Mouse (Mus musculus) adrenal gland, adult 8-10 months (tissue): ENCODE measurements around the gene Cpn2. TPM values are rescaled to one million over a fixed set of nuclear protein-coding genes. Genes with fewer than 3 reads are reported as not detected.

Source experiments
- DNase-seq: peaks from one replicate; pipeline ENCODE4 v3.0.0; 2022
- total RNA-seq, 4 experiments: library from RNA; stranded (reverse); gene quantifications; 2 replicates each; pipeline ENCODE4 v1.2.4; 2022

The Cpn2 gene
- total RNA-seq, 4 experiments from 2014 or later, result 0.12 to 0.91 (median 0.74) TPM

DNA sequence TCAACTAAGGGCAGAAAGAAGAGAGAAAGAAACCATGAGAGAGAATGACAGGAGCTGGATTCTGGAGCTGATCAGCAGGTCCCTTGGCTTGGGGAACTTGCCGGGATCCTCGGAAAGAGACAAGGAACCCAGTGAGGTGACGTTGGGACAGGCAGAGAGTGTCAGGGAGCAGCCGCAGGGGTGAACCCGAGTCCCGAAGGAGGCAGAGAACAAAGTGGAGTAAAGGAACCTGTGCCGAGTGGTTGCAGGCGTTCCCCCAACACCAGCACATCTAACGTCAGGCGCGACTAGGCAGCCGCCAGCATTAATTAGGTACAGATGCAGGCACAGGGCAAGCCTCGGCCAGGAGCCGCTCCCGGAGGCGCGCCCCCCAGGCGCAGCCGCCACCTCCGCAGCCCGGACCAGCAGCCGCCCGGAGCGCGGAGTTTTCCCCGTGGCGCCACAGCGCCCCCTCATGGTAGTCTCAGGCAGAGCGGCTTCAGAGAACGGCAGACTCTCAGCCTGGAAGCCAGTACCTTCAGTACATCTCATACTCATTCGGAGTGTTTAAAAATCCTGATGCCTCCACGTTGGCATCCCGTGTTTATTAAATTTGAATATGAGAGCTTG is 31.1 kb downstream of the Cpn2 start:
- peak; percentile 61 for DNase-seq

DNA sequence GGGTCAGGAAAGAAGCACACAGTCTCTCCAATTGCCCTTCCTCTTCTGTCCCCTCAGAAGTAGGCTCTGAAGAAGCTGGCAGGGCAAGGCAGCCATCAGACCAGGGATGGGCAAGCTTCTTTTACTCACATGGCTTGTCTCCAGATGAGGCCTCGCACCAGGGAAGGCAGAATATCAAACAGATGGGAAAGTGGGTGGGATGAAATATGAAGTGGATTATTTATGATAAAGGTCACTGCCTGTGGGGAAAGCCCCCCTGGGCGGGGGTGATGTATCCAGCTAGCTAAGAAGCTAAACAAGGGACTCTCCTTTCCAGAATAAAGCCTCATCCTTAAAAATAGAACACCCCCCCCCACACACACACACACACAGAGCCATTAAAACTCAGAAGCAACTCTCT is 31.7 kb downstream of the Cpn2 start:
- DNase-seq, result no peak

DNA sequence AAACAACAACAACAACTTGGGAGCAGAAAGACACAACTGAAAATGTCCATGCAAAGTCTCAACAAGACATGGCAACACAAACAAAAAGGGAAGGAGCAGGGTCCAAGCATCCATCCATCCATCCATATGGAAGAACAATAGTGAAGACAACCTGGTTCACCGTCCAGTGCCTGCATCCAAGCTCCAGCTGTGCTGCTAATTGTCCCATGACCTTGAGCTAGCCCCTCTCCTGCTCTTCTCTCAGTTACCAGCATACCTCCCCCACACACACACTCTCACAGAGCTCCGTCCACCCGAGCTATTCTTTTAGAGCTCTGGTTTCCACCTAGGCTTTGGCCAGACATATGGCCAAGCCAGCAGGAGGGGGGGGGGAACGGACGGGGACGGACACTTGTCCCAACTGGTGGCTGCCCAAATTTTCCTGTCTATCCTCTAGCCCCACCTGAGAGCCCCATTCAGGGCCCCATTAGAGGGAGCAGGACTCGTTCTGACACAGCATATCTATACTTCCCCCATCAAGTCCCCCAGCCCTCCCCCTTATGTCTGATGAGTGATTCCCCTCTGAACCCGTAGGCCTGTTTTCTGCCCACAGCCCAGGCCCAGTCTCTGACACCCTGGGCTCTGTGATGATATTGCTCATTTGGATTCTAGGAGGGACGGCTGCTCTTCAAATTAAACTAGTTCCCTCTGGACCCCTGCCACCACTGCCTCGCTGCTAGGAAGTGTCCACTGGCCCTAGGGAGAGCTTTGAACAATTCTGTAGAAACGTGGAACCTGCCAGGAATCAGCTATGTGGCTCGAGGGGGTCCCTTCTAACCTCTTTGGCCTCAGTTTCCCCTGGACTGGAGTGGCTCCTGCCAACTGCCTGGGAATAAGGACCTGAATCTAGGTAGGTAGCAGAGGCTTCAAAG is 32.4 kb downstream of the Cpn2 start:
- no peak for DNase-seq

DNA sequence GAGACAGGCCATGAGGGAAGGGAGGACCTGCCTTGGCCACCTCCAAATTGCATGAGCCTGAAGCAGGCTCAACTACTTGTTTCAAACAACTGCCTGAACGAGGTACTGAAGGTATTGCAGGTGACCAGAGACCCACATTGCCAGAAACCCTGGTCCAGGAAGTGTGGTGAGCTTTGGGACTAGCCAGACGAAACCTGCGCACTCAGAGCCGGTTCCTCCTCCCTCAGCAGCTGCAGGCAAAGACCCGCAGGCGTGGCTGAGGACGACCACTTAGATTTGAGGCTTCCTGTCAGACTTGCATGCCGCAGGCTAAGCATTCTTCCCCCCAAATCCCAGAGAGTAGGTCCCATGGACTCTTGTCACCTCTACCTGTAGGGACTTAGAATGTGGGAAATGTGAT is 33.2 kb downstream of the Cpn2 start:
- DNase-seq, result no peak

DNA sequence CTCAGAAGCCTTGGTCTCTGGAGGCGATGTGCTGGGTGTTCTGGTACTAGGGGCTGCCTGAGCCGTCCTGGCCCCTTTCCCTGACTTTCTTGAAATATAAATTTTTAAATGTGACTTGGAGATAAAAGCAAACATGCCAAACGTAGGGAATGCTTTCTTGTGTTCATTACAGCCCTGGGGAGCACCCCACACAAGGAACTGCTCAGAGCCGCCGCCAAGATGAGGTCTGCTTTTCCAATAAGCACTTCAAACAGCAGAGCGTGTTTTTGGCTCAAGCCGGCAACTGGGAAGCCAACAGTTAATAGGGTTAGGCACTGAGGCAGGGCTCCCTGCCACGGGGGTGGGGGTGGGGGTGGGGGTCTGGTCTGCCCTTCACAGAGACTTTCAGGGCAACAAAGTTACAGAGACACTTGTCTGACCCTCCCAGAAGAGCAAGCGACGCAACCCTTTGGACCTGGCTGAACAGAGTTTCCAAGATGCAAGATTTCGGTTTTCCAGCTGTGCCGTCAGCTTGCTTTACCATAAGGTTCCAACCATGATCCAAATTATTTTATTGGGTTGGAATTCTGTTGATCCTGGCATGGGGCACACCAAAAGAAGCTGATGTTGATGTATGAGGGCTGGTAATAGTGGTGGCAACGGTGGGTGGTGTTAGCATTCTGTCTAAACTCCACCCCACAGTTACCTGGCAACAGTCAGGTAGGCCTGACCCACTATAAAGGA is 35.3 kb downstream of the Cpn2 start:
- DNase-seq, result no peak

DNA sequence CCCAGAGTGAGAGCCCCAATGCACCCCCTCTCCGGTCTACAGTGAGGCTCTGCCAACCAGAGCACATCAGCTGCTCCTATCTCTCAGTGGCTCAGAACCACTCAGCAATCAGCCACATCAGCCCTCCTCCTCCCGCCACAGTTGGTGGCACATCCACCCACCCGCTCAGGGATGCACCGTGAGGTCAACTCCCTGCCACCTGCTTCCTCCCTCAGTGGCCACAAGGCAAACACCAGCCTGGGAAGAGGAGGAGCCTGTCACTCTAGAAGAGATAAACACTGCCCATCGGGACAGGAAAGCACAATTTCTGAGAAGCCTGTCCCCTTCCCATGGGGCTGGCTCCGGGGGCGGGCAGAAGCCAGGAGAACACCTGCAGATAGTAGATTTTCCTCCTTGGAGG is 39.9 kb downstream of the Cpn2 start:
- DNase-seq, result no peak

DNA sequence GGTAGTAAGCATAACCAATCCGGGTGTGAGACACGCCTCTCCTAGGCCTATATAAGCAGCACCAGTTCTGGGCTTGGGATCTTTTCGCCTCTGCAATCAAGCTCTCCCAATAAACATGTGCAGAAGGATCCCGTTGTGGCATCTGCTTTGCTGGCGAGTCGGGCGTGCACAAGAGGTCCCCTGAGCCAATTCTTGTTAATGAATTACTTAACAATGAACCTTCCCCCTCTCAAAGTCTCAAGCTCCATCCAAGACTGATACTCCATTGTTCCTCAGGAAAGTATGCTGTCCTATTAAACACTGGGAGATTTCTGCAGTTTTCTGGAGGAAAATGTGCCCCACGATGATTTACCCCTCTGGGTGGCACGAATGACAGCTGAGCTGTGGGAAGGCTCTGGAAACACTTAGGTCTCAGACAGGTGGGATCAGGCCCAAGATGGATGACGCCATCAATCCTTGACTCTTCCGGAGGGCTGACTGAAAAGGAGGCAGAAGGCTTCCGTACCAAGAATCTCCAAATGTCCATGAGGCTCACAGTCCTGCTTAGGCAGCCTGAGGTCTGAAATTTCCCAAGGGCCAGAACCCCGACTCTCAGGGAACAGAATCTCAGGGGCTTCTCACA is 46.0 kb downstream of the Cpn2 start:
- DNase-seq, result no peak

DNA sequence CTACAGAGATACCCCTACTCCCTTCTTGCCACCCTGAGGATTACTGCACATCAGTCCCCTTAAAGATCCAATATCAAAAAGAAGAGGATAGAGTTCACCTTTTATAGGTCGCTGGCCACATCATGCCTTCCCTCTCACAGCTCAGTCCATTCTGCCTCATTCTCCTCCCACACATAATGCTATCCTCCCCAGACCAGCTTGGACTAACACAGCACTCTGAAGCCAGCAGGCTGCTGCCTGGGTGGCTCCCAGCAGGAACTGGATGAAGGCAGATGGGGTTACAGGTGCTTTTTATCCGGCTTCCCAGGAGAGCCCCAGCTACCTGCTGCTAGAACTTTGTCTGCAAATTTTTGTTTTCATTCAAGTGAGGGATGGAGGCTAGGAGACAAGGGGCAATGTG is 51.5 kb downstream of the Cpn2 start:
- no peak for DNase-seq

DNA sequence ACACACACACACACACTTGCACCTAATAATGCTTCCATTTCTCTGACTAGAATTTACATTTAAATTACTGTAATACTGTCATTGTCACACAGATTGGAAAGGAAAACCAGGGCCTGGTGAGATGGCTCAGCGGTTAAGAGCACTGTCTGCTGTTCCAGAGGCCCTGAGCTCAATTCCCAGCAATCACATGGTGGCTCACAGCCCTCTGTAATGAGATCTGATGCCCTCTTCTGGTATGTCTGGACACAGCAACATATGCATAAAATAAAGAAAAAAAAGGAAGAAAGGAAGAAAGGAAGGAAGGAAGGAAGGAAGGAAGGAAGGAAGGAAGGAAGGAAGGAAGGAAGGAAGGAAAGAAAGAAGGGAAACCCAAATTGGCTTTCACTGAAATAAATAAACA is 53.7 kb downstream of the Cpn2 start:
- no peak for DNase-seq

DNA sequence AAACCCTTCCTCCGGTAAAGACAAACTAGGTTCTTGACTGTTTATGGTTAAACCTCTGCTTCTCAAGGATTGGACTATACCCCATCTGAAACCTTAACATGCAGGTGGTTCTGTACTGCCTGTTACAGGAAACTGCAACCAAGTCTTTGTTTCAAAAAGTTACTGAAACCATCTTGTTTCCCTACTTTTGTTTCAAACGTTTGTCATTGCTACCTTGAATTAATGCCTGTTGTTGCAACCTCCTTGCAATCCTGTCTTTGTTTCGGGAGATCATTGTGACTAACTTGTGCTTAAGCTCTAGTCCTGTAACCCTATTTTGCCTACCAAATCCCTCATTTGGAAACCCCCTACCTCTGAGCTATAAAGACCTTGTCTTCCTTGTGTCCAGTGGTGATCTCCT is 55.3 kb downstream of the Cpn2 start:
- DNase-seq, result no peak

DNA sequence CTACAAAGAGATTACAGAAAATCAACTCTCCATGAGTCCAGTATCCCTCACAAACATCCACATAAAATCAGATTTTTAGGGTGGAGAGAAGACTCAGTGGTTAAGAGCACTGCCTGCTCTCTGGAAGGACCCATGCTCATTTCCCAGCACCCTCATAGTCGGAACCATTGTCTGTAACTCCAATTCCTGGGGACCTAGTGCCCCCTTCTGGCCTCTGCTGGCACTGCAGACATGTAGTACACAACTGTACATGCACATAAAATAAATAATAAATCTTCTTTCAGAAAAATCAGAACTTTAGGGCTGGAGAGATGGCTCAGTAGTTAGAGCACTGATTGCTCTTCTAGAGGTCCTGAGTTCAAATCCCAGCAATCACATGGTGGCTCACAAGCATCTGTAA is 58.0 kb downstream of the Cpn2 start:
- no peak for DNase-seq

DNA sequence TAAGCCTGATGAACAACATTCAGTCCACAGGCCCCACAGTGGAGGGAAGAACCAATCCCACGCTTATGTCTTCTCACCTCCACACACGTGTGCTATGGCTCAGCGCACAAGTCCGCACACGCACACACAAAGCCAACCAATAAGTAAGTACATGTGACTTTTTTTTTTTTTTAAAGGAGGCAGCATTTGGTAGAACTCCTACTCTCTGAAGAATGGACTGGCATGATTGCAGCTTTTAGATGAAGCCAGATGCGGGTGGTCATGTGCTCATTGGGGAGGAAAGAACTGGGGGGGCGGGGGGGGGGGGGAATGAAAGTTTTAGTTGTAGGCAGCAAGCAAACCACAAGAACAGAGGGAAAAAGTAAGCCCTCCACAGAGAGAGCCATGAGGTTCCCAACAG is 59.3 kb downstream of the Cpn2 start:
- DNase-seq, result no peak

DNA sequence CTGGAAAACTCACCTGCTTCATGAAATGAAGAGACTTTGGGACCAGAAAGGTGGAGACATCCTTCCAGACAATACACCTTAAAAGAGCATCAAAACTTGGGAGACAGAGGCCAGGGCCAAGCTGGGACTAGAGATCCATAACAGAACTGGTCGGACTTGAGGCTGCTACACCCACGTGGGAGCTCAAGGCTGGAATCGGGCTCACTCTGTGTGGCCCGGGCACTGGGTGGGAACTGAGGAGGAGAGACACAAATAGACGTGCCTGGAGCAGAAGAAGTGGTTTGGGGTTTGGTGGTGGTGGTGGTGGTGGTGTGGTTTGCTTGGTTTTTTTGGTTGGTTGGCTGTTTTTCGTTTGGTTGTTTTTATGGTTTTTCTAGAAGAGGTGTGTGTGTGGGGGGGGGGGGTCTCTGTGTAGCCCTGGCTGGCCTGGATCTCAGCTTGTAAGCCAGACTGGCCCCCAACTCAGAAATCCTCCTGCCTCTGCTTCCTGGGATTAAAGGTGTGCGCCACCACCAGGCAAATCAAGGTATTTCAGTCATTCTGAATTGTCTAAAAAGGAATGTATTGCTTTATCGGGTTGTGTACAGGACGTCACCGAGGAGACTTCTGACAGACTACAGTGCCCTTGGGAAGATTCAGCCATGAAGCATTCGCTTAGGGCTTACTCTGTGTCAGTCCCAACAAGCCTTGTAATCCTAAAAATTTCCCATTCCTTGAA is 60.0 kb downstream of the Cpn2 start:
- no peak for DNase-seq

Other genes with a start within 250 kb of the Cpn2 start
- gene Hes1, start 203.1 kb downstream of the Cpn2 start, total RNA-seq, result 10 to 100 TPM; 25.2 to 38.7 (median 32.2) TPM
- under 1 TPM in 3 of 4 experiments, not detected in 1; 0.03 to 0.15 (median 0.11) TPM for gene Lrrc15, start 15.8 kb upstream of the Cpn2 start, total RNA-seq
- gene Gp5, start 43.3 kb upstream of the Cpn2 start, total RNA-seq, result under 1 TPM in 2 of 4 experiments, not detected in 2; 0.15 to 0.27 TPM
- gene Atp13a3, start 138.5 kb upstream of the Cpn2 start, total RNA-seq, result 100 to 1,000 TPM in 1 of 4 experiments, 10 to 100 TPM in 3; 64.3 to 103 (median 80.5) TPM